Comparison of ENCODE assay signal across 9 mouse cellular contexts in the genomic region with DNA sequence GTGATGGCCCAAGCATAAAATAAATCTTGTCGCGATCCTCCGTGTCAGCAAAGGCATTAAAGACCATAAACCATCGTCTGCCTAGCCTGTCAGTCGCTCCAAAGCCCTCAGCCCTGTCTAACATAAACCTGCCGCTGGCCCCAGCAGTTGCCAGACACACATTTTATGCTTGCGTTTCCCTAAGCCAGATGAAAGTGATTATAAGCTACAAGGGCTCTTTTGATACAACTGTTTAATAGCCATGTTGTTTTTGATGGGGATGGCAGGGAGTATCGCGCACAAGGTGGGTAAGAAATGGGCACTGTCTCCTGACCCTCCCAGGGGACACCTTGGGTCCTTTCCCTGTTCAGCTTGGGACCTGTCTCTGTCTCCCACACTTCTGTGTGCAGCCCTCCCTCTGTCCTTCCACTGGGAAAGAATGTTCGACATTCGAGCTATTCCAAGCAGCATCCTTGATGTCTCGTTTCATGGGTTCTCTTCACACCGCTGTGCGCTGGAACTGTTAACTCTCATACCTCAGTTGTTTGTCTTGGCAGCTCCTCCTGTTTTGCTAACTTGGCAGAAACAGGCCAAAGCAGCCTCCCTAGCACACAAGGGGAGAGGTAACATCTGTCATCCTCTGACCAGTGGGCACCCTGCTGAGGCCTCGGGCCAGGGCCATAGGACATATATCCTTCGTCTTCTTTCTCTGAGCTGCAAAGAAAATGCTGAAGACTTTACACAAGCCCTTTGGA.
A peak's percentile ranks its signal among the peaks of the same experiment; 100 is the strongest.
DNase-seq lines count a peak whose midpoint lies in the region; ATAC-seq and TF ChIP-seq lines count a peak whose summit lies in the region.
"Had no signal": no experiment of that assay in that cellular context is flagged by ENCODE, and none has a peak within 500 bp of the region (broad histone marks: within the 10 kb centered on the region; RNA-seq: fewer than 3 reads in every experiment).

No protein-coding gene starts in this region.

- no peak for ATAC-seq in hindbrain, postnatal 0 days
- no peak for ATAC-seq in hindbrain, embryonic 13.5 days (ENCODE audit: low FRiP score)
- peak; percentile 90 for ATAC-seq in kidney, embryonic 14.5 days (ENCODE audit: low FRiP score, low TSS enrichment)
- no peak for ATAC-seq in forebrain, embryonic 12.5 days (ENCODE audit: low FRiP score)

- no peak overlapping the region for H3K4me3 ChIP-seq in hindbrain, postnatal 0 days (ENCODE audit: low read length)
- H3K4me3 ChIP-seq in hindbrain, embryonic 13.5 days: no peak overlapping the region
- H3K4me3 ChIP-seq in kidney, embryonic 14.5 days (ENCODE audit: low read length): no peak overlapping the region
- H3K4me3 ChIP-seq in forebrain, embryonic 12.5 days (replicated peaks): no peak overlapping the region

- no peaks in the 10 kb centered on the region for H3K27me3 ChIP-seq in hindbrain, postnatal 0 days (ENCODE audit: insufficient read depth, low read length)
- no peaks in the 10 kb centered on the region for H3K27me3 ChIP-seq in hindbrain, embryonic 13.5 days
- no peaks in the 10 kb centered on the region for H3K27me3 ChIP-seq in kidney, embryonic 14.5 days (ENCODE audit: control insufficient read depth, insufficient read depth, low read length)
- H3K27me3 ChIP-seq in forebrain, embryonic 12.5 days: no peaks in the 10 kb centered on the region

- H3K9ac ChIP-seq in hindbrain, postnatal 0 days (replicated peaks; ENCODE audit: low read length): no peak overlapping the region
- H3K9ac ChIP-seq in hindbrain, embryonic 13.5 days: no peak overlapping the region
- no peak overlapping the region for H3K9ac ChIP-seq in kidney, embryonic 14.5 days (ENCODE audit: low read depth, low read length)
- no peak overlapping the region for H3K9ac ChIP-seq in forebrain, embryonic 12.5 days

- H3K27ac ChIP-seq in hindbrain, postnatal 0 days: no peak overlapping the region
- no peak overlapping the region for H3K27ac ChIP-seq in hindbrain, embryonic 13.5 days
- H3K27ac ChIP-seq in kidney, embryonic 14.5 days (ENCODE audit: low read depth, low read length): peak overlapping the region; percentile 71; the same call in 1 of the 2 replicates
- no peak overlapping the region for H3K27ac ChIP-seq in forebrain, embryonic 12.5 days

- WGBS in hindbrain, postnatal 0 days: 72% methylated on average over 16 of the region's 16 CpGs
- 72% methylated on average over 16 of the region's 16 CpGs for WGBS in hindbrain, embryonic 13.5 days
- WGBS in kidney, embryonic 14.5 days: 8% methylated on average over 16 of the region's 16 CpGs
- 88% methylated on average over 16 of the region's 16 CpGs for WGBS in forebrain, embryonic 12.5 days

- no peaks in the 10 kb centered on the region for H3K36me3 ChIP-seq in hindbrain, postnatal 0 days (ENCODE audit: insufficient read depth, low read length)
- H3K36me3 ChIP-seq in hindbrain, embryonic 13.5 days: no peaks in the 10 kb centered on the region
- H3K36me3 ChIP-seq in kidney, embryonic 14.5 days (ENCODE audit: control insufficient read depth, insufficient read depth, low read length): no peaks in the 10 kb centered on the region
- H3K36me3 ChIP-seq in forebrain, embryonic 12.5 days (replicated peaks): no peaks in the 10 kb centered on the region

- DNase-seq in hindbrain, postnatal 0 days (ENCODE audit: low spot score): peak; percentile 33
- DNase-seq in embryo, embryonic 10 days (ENCODE audit: low spot score): peak; percentile 53
- DNase-seq in mesoderm, embryonic 11.5 days (ENCODE audit: low read depth, low spot score): peak; percentile 81
- DNase-seq in frontal cortex, postnatal 10 days (ENCODE audit: low spot score in 2 of 2): no peak
- no peak for DNase-seq in heart, postnatal 14 days
- DNase-seq: adrenal gland, postnatal 10 days had no signal

- H3K9me3 ChIP-seq in hindbrain, postnatal 0 days (ENCODE audit: low read length): no peaks in the 10 kb centered on the region
- H3K9me3 ChIP-seq in hindbrain, embryonic 13.5 days: no peaks in the 10 kb centered on the region
- H3K9me3 ChIP-seq in kidney, embryonic 14.5 days (ENCODE audit: control insufficient read depth, low read length): no peaks in the 10 kb centered on the region
- no peaks in the 10 kb centered on the region for H3K9me3 ChIP-seq in forebrain, embryonic 12.5 days

- intact Hi-C loops in heart, postnatal 14 days (cut with DNase I): no loop called here

- H3K4me1 ChIP-seq in hindbrain, postnatal 0 days (ENCODE audit: insufficient read depth, low read length): no peaks in the 10 kb centered on the region
- H3K4me1 ChIP-seq in hindbrain, embryonic 13.5 days (replicated peaks): 0 out of 2 replicates have a peak, but pooled peaks cover 3% of the 10 kb centered on the region
- H3K4me1 ChIP-seq in kidney, embryonic 14.5 days (ENCODE audit: control insufficient read depth, insufficient read depth, low read length): peaks cover 19% of the 10 kb centered on the region; the same call in 1 of the 2 replicates
- no peaks in the 10 kb centered on the region for H3K4me1 ChIP-seq in forebrain, embryonic 12.5 days

- TF ChIP-seq CTCF in hindbrain, postnatal 0 days (IDR thresholded peaks at IDR 0.05; ENCODE audit: low read depth): no peak

- no peak overlapping the region for H3K4me2 ChIP-seq in hindbrain, postnatal 0 days (ENCODE audit: low read depth, low read length)
- H3K4me2 ChIP-seq in hindbrain, embryonic 13.5 days: no peak overlapping the region
- peak overlapping the region; percentile 11; the same call in 1 of the 2 replicates for H3K4me2 ChIP-seq in kidney, embryonic 14.5 days (replicated peaks; ENCODE audit: low read depth, low read length)
- no peak overlapping the region for H3K4me2 ChIP-seq in forebrain, embryonic 12.5 days

Comparison
In these comparisons a context has a peak if more than half of its experiments do, and no peak if none do; other contexts are left out.
1. DNase-seq: peak in hindbrain, postnatal 0 days (single experiment), embryo, embryonic 10 days (single experiment) and mesoderm, embryonic 11.5 days (single experiment); none in frontal cortex, postnatal 10 days (0 of 2) and heart, postnatal 14 days (0 of 2).